Mouse (Mus musculus): ENCODE results near the gene Hist2h2aa1.

GRCm38 (mm10) chr3:96197129-96197749 lies 48.1 kb upstream of the Hist2h2aa1 start:
- TF ChIP-seq POLR2A (IDR thresholded peaks at IDR 0.05; ENCODE audit: extremely low read depth, insufficient read depth, low read length) = peak; percentile 75
- no peak for TF ChIP-seq CTCF (IDR thresholded peaks at IDR 0.05; ENCODE audit: low read depth, low read length)

Data from liver, adult 2 months (tissue).